Mouse (Mus musculus): Measurements from ENCODE around the gene Mrpl21.

Mrpl21 gene

GRCm38 (mm10) chr19:3297775-3298174, 15.1 kb downstream of the Mrpl21 start:
- no peak for DNase-seq (ENCODE audit: low read depth)

GRCm38 (mm10) chr19:3304017-3304416, 21.3 kb downstream of the Mrpl21 start:
- DNase-seq (ENCODE audit: low read depth) = peak; percentile 78

- DNase-seq (ENCODE audit: low read depth) = no peak
Measured at GRCm38 (mm10) chr19:3307175-3307949, 24.7 kb downstream of the Mrpl21 start.

- DNase-seq (ENCODE audit: low read depth) = no peak
Measured at GRCm38 (mm10) chr19:3319341-3319740, 36.6 kb downstream of the Mrpl21 start.

- DNase-seq (ENCODE audit: low read depth) = no peak
Measured at GRCm38 (mm10) chr19:3320086-3320485, 37.4 kb downstream of the Mrpl21 start.

- DNase-seq (ENCODE audit: low read depth) = peak; percentile 90
Measured at GRCm38 (mm10) chr19:3320801-3321200, 38.1 kb downstream of the Mrpl21 start.

- peak; percentile 97 for DNase-seq (ENCODE audit: low read depth)
Measured at GRCm38 (mm10) chr19:3321617-3322016, 38.9 kb downstream of the Mrpl21 start.

GRCm38 (mm10) chr19:3322261-3322969, 39.7 kb downstream of the Mrpl21 start, which contains the start of gene Cpt1a:
TSS of gene Cpt1a (plus strand) at chr19:3322334.
- DNase-seq (ENCODE audit: low read depth) = peak; percentile 92

- peak; percentile 86 for DNase-seq (ENCODE audit: low read depth)
Measured at GRCm38 (mm10) chr19:3323201-3323621, 40.5 kb downstream of the Mrpl21 start.

GRCm38 (mm10) chr19:3323753-3324270, 41.1 kb downstream of the Mrpl21 start:
- DNase-seq (ENCODE audit: low read depth) = peak; percentile 70

- peak; percentile 73 for DNase-seq (ENCODE audit: low read depth)
Measured at GRCm38 (mm10) chr19:3324271-3324811, 41.6 kb downstream of the Mrpl21 start.

GRCm38 (mm10) chr19:3324931-3325711, 42.4 kb downstream of the Mrpl21 start:
- DNase-seq (ENCODE audit: low read depth) = peak; percentile 96

GRCm38 (mm10) chr19:3325771-3326478, 43.2 kb downstream of the Mrpl21 start:
- DNase-seq (ENCODE audit: low read depth) = no peak

- DNase-seq (ENCODE audit: low read depth) = no peak
Measured at GRCm38 (mm10) chr19:3326479-3327047, 43.9 kb downstream of the Mrpl21 start.

GRCm38 (mm10) chr19:3333247-3333646, 50.5 kb downstream of the Mrpl21 start:
- DNase-seq (ENCODE audit: low read depth) = peak; percentile 77

GRCm38 (mm10) chr19:3333694-3334515, 51.2 kb downstream of the Mrpl21 start:
- DNase-seq (ENCODE audit: low read depth) = peak; percentile 94

- no peak for DNase-seq (ENCODE audit: low read depth)
Measured at GRCm38 (mm10) chr19:3334550-3334949, 51.8 kb downstream of the Mrpl21 start.

- DNase-seq (ENCODE audit: low read depth) = no peak
Measured at GRCm38 (mm10) chr19:3335917-3336316, 53.2 kb downstream of the Mrpl21 start.

GRCm38 (mm10) chr19:3336485-3337255, 54.0 kb downstream of the Mrpl21 start:
- DNase-seq (ENCODE audit: low read depth) = no peak
